Mouse (Mus musculus): ENCODE data around the gene Wdr26. TPM values are rescaled to one million over a fixed set of nuclear protein-coding genes. Genes with fewer than 3 reads are reported as not detected.

The Wdr26 gene
- polyA plus RNA-seq, 1 experiment from 2014 or later = 36.2 TPM

Other genes starting within 250 kb of the Wdr26 start
- 5.7 and 5.8 TPM in 2 replicates for gene Ephx1, start 191.1 kb downstream of the Wdr26 start, polyA plus RNA-seq (2015; fragmentation: Nextera tagmentation; extraction: Ambion mirVana)
- gene 9130409I23Rik, start 160.8 kb downstream of the Wdr26 start, polyA plus RNA-seq (2015; fragmentation: Nextera tagmentation; extraction: Ambion mirVana) = not detected in 2 replicates
- gene Nvl, start 67.8 kb downstream of the Wdr26 start, polyA plus RNA-seq (2015; fragmentation: Nextera tagmentation; extraction: Ambion mirVana) = 38.3 and 38.5 TPM in 2 replicates
- 120 and 136 TPM in 2 replicates for gene Cnih4, start 67.3 kb downstream of the Wdr26 start, polyA plus RNA-seq (2015; fragmentation: Nextera tagmentation; extraction: Ambion mirVana)
- 0.10 TPM in 1 of 2 replicates, not detected in the other for gene Cnih3, start 140.6 kb upstream of the Wdr26 start, polyA plus RNA-seq (2015; fragmentation: Nextera tagmentation; extraction: Ambion mirVana)

Measured in kidney, embryonic 15.5 days (tissue).